Mouse (Mus musculus) 416B (cell line): ENCODE measurements around the gene Pdia3.
"Not testable (repeated sequence)": the region's sequence is repeated elsewhere in the genome, so short reads cannot be mapped to it uniquely, and the experiment has no call there.

Experiments
- DNase-seq: peaks from one replicate; pipeline ENCODE4 v3.0.0; 2011; ENCODE audit warnings: low read depth

The Pdia3 gene

DNA sequence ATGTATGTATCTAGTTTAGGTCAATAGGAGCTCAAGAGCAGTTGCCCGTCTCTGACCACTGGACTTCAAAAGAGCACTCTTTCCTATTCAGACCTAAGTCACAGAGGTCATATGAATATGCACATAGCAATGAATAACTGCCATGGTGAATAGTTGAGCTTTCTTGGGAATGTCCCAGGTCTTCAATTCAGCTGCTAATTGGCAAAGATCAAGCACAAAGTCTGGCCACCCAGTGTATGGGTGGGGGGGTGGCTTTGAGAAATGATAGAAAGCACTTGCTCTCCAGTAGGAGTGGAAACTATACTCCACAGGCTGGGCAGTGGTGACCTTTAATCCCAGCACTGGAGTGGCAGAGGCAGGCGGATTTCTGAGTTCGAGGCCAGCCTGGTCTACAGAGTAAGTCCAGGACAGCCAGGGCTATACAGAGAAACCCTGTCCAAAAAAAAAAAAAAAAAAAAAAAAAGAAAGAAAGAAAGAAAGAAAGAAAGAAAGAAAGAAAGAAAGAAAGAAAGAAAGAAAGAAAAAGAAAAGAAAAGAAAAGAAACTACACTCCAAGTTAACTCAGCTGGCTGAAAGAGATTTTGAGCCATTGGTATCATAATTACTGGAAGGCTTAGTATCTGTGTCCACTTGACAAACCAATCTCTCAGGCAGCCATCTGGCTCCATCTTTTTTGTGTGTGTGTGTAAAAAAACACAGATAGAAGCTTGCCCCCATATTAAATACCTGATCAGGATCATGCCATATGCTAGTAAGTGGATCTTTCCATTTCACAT is 64.1 kb downstream of the Pdia3 start:
- DNase-seq: no peak

DNA sequence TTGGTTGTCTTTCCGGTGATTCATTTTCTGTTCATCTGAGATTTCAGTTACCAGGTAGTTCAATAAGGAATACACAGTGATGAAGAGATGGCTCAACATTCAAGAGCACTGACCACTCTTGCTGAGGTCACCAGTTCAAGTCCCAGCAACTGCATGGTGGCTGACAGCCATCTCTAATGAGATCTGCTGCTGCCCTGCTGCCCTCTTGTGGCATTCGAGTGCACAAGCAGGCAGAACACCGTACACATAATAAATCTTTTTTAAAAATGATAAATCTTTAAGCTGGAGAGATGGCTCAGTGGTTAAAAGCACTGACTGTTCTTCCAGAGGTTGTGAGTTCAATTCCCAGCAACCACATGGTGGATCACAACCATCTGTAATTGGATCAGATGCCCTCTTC is 66.9 kb downstream of the Pdia3 start:
- DNase-seq: peak; percentile 78

- not testable (repeated sequence) for DNase-seq
Observed at GRCm38 (mm10) chr2:121480916-121481315, 67.3 kb downstream of the Pdia3 start.

- DNase-seq: no peak
Observed at GRCm38 (mm10) chr2:121483576-121483975, 70.0 kb downstream of the Pdia3 start.

DNA sequence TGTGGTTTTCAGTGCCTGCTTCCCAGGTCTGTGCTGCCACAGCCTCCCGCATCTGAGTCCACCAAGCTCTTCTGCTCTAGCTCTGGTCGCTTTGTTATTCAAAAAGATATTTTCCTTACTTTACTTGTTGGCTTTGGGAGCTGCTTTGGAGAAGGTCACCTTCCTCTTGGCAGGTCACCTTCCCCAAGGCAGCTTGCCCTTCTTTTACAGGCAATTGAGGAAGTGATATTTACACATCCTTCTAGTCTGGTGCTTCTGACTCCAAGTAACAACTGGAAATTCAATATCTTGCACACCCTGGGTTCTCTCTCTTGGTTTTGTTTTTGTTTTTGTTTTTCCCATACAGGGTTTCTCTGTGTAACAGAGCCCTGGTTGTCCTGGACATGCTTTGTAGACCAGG is 70.8 kb downstream of the Pdia3 start:
- not testable (repeated sequence) for DNase-seq
